In genomic region chr7:110919721-110920120, GRCm38 (mm10) we compare ENCODE assay signal across 11 mouse cellular contexts. TPM values are rescaled to one million over a fixed set of nuclear protein-coding genes. Genes with fewer than 3 reads are reported as not detected.
DNase-seq lines count a peak whose midpoint lies in the region; ATAC-seq and TF ChIP-seq lines count a peak whose summit lies in the region.
"Had no signal": no experiment of that assay in that cellular context is flagged by ENCODE, and none has a peak within 500 bp of the region (broad histone marks: within the 10 kb centered on the region; RNA-seq: fewer than 3 reads in every experiment).

No protein-coding gene starts in this region.

- no peak for TF ChIP-seq POLR2A in ES-Bruce4 (IDR thresholded peaks at IDR 0.05; ENCODE audit: insufficient read depth, low read length)

- no peak overlapping the region for H3K27ac ChIP-seq in ES-Bruce4 (ENCODE audit: insufficient read depth, low read length)
- H3K27ac ChIP-seq in liver, embryonic 13.5 days: peak overlapping the region; percentile 100
- H3K27ac ChIP-seq: kidney, embryonic 15.5 days; limb, embryonic 15.5 days; neural tube, embryonic 13.5 days had no signal

- no peak for ATAC-seq in liver, embryonic 13.5 days (ENCODE audit: low read depth)

- H3K9me3 ChIP-seq in ES-Bruce4 (replicated peaks; ENCODE audit: control insufficient read depth, insufficient read depth, low read length, poor library complexity, severe bottlenecking): no peaks in the 10 kb centered on the region
- no peaks in the 10 kb centered on the region for H3K9me3 ChIP-seq in liver, embryonic 13.5 days (replicated peaks)
- H3K9me3 ChIP-seq: kidney, embryonic 15.5 days; limb, embryonic 15.5 days; neural tube, embryonic 13.5 days had no signal

- no peak for TF ChIP-seq CTCF in ES-Bruce4 (IDR thresholded peaks at IDR 0.05; ENCODE audit: low read depth, low read length)

- H3K4me2 ChIP-seq in liver, embryonic 13.5 days: peak overlapping the region; percentile 71
- H3K4me2 ChIP-seq: kidney, embryonic 15.5 days; limb, embryonic 15.5 days; neural tube, embryonic 13.5 days had no signal

- 16% methylated on average over 3 of the region's 3 CpGs for WGBS in liver, embryonic 13.5 days (ENCODE audit: insufficient replicate concordance)

- H3K4me3 ChIP-seq in ES-Bruce4 (ENCODE audit: low read depth, low read length): no peak overlapping the region
- H3K4me3 ChIP-seq in liver, embryonic 13.5 days (replicated peaks): no peak overlapping the region
- H3K4me3 ChIP-seq: kidney, embryonic 15.5 days; limb, embryonic 15.5 days; neural tube, embryonic 13.5 days had no signal

- H3K4me1 ChIP-seq in ES-Bruce4 (ENCODE audit: control insufficient read depth, insufficient read depth, low read length): peaks cover 4% of the 10 kb centered on the region
- peaks cover 86% of the 10 kb centered on the region for H3K4me1 ChIP-seq in liver, embryonic 13.5 days (replicated peaks)
- H3K4me1 ChIP-seq: limb, embryonic 15.5 days had no signal

- DNase-seq in adrenal gland, postnatal 10 days: peak; percentile 14
- DNase-seq in adrenal gland, postnatal 4 days (ENCODE audit: low spot score in 2 of 2): no peak
- DNase-seq in liver, embryonic 13.5 days: no peak
- DNase-seq in spleen, postnatal 14 days (ENCODE audit: low spot score in 2 of 2): peak; percentile 38 to 55
- no peak for DNase-seq in frontal cortex, adult 2 months (ENCODE audit: extremely low spot score in 1 of 2, low spot score in 1 of 2)
- no peak for DNase-seq in adrenal gland, adult 8-10 months
- no peak for DNase-seq in right cerebral cortex, adult 18-20 months

- TF ChIP-seq EP300 in ES-Bruce4 (IDR thresholded peaks at IDR 0.05; ENCODE audit: insufficient read depth, low read depth, low read length): peak; percentile 72; the same call in 1 of the 2 replicates

- H3K9ac ChIP-seq in ES-Bruce4 (ENCODE audit: low read depth, poor library complexity, severe bottlenecking): no peak overlapping the region
- peak overlapping the region; percentile 57 for H3K9ac ChIP-seq in liver, embryonic 13.5 days
- H3K9ac ChIP-seq: kidney, embryonic 15.5 days; limb, embryonic 15.5 days; neural tube, embryonic 13.5 days had no signal

- H3K36me3 ChIP-seq in ES-Bruce4 (ENCODE audit: control insufficient read depth, insufficient read depth, low read length, poor library complexity, severe bottlenecking): no peaks in the 10 kb centered on the region
- H3K36me3 ChIP-seq in liver, embryonic 13.5 days: no peaks in the 10 kb centered on the region
- H3K36me3 ChIP-seq: limb, embryonic 15.5 days; neural tube, embryonic 13.5 days had no signal

- H3K27me3 ChIP-seq in ES-Bruce4 (ENCODE audit: control insufficient read depth, insufficient read depth, low read length, poor library complexity, severe bottlenecking): no peaks in the 10 kb centered on the region
- no peaks in the 10 kb centered on the region for H3K27me3 ChIP-seq in liver, embryonic 13.5 days
- H3K27me3 ChIP-seq: kidney, embryonic 15.5 days; limb, embryonic 15.5 days; neural tube, embryonic 13.5 days had no signal

RNA-seq across cellular contexts. Expression of gene Lyve1, which starts 56.7 kb away (rescaled TPM):
- total RNA-seq in adrenal gland, postnatal 10 days (2021): 10 to 100 TPM; 15.1 to 20.6 TPM
- total RNA-seq in adrenal gland, postnatal 4 days (2021): 10 to 100 TPM; 24.1 to 33.6 TPM
- polyA plus RNA-seq in ES-Bruce4 (2011; ENCODE audit: insufficient read depth, insufficient read length, low read depth, missing spikeins): not detected in 2 replicates
- 25.4 and 33.7 TPM in 2 replicates for polyA plus RNA-seq in liver, embryonic 13.5 days (2015; fragmentation: Nextera tagmentation; extraction: Ambion mirVana)
- 0.38 and 1.1 TPM in 2 replicates for polyA plus RNA-seq in frontal cortex, adult 2 months (2012; rRNA removed)
- 10 to 100 TPM in 1 of 4 experiments, 1 to 10 TPM in 3; 1.9 to 12.4 (median 7.3) TPM for total RNA-seq in adrenal gland, adult 8-10 months (2022)

Comparison
In these comparisons a context has a peak if more than half of its experiments do, and no peak if none do; other contexts are left out.
1. DNase-seq: peak in adrenal gland, postnatal 10 days (single experiment) and spleen, postnatal 14 days (2 of 2); none in adrenal gland, postnatal 4 days (0 of 2), liver, embryonic 13.5 days (single experiment), frontal cortex, adult 2 months (0 of 2), adrenal gland, adult 8-10 months (single experiment) and right cerebral cortex, adult 18-20 months (single experiment).